Mouse (Mus musculus): ENCODE results near the gene Pln.

Gene Pln

DNA sequence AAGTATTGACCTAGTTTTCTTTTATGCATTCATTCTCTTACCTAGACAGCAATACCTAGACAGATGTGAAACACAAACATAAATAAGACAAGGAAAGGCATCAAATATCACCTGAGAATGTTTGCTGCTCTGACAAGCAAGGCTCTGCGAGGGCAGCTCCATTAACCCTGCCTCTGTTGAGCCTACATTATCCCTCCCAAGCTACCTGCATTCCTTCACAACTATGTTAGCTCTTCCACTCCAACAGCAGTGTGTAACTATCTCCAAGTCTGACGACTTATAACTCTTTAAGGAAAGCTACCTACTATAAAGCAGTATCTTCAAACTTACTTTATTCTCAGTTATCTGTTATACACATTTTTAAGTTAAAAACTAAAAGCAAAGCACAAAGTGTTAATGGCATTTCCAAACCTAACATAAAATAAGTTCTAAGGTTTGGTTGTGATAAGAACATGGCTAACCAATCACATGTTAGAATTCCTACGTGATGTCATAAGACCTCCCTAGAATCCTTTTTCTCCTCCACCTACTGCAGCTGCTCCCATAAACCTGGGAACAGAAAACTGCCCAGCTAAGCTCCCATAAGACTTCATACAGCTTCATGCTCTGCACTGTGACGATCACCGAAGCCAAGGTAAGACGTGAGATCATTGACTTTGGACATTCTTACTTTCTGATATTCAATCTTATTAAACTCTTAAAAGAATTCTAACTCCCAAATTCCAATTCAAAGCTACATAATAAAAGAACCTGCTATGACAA lies at the start of gene Pln:
TSS of gene Pln (plus strand) at position 506 of the 762 bp plus-strand sequence.
- DNase-seq (ENCODE audit: low spot score) = no peak

DNA sequence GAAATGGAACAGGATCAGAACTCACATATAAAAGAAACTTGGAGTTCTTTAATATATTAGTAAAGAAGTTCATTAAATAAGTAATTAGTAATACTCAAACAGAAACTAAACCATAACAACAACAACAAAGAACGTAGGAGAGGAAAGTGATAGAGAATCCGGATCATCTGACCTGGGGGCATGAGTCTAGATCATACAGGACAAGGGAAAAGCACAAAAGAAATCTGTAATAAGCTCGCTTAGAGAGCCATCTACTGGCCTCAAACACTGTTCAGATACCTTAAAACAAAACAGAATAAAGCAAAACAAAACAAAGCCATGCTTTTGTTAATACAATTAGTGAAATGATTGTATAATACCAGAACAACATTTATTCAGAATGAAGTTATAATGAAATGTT lies 31.6 kb upstream of the Pln start:
- DNase-seq (ENCODE audit: low spot score) = no peak

DNA sequence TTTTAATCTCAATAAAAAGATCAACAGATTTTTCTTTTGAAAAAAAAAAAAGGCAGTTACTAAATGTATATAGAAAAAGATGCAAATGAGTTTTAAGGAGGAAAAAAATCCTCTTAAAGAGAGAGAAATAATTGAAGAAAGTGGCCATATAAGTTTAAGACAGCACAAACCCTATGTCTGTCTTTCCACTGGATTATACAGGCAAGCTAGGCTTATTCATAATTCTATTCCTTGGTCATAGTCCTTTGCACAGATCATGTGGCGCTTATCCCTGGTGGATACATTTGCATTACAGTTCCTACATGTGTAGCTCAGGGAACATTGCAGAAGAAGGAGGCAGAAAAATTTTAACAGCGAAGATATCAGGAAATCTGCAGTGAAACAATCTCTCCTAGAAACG lies 30.8 kb upstream of the Pln start:
- DNase-seq (ENCODE audit: low spot score) = no peak

DNA sequence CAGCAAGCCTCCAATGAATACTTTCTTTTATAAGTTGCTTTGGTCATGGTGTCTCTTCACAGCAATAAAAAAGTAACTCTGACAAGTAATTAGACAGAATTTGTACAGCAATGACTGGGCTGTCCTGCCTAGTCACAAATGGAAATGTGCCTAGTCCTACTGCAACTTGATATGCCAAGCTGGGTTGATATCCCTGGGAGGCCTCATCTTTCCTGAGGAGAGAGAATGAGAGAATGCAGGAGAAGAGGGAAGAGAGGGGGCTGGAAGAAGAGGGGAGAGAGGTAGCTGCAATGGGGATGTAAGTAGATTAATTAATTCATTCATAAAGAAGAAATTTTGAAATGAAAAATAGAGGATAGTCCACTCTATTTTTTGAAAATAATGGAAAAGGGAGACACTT lies 14.1 kb upstream of the Pln start:
- DNase-seq (ENCODE audit: low spot score) = no peak

DNA sequence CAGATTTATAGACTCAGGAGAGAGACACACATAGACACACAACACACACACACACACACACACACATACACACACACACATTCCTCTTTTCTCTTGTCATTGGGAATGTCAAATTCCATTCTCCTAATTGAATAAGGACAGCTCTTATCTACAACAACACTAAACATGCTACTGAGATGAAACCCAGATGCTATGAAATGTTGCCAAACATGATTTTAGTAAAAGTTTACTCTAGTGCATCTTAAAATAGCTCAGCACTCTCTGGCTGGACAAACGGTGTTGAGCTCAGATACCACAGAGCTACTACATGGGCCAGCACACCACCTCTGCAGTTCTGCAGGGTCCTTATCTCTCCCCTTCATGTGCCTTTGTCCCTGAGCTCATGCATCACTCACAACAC lies 12.8 kb upstream of the Pln start:
- no peak for DNase-seq (ENCODE audit: low spot score)

DNA sequence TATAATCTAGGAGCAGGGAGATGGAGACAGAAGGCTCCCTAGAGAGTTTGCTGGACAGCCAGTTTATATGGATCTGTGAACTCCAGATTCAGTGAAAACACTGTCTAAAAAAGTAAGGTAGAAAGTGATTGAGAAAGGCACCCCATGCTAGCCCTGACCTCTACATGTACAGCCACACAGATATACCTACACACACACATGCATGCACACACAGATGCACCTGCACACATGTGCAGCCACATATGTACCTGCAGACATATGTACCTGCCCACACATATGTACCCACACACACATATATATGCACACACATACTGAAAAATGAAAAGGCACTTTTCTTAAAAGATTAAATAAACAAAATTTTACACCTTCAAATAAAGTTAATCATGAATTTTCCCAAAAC lies 11.1 kb upstream of the Pln start:
- no peak for DNase-seq (ENCODE audit: low spot score)

DNA sequence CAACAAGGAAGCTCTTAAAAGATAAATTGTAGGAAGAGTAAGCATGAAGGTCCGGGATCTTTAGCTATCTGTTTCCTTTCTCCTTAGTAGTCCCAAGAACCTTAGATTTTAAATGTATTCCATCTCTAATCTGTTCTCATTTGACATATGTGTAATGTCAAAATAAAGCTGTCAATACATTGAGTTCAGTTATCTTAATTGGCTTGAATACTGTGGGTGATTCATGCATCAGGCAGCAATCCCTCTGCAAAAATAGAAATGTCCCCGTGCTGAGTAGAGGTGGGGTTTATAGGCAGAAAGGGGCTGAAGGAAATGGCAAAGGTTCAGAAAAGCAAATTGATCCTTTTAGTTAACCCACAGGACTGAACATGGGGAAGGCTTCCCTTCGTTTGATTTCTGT lies 8.2 kb upstream of the Pln start:
- no peak for DNase-seq (ENCODE audit: low spot score)

DNA sequence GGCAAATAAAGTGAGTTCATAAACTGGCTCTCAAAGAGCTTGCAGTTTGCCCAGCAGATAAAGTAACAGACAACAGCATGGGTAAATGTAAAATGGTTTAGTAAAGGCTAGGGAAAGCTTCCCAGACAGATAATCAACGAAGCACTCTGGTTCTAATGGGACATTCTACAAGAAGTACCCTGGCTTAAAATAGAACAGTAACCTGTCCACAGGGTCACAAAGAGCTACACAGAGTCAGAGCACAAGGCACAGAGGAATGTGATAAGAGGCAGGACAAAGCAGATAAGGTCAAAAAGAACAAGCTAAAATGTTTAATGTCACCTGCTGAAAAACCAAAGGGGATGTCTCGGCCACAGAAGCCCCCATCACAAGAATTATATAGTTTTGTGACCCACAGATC lies 4.7 kb upstream of the Pln start:
- no peak for DNase-seq (ENCODE audit: low spot score)

DNA sequence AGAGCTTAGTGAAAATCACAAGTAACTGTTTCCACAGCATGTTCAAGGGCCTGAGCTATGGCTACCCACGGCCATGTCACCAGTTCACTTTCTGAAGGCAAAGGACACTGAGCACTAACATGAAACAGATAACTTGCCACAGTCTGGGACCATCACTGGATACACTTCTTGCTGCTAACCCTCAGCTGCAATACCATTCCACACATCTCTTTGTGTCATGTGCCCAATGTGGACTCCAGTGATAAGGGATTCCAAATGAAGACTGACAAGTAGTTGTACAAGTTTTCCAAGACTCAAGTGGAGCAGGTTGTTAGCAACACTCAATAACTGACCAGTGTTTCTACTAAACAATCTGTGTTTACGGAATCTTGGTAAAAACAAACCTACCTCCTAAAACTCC lies 2.2 kb upstream of the Pln start:
- peak; percentile 56 for DNase-seq (ENCODE audit: low spot score)

DNA sequence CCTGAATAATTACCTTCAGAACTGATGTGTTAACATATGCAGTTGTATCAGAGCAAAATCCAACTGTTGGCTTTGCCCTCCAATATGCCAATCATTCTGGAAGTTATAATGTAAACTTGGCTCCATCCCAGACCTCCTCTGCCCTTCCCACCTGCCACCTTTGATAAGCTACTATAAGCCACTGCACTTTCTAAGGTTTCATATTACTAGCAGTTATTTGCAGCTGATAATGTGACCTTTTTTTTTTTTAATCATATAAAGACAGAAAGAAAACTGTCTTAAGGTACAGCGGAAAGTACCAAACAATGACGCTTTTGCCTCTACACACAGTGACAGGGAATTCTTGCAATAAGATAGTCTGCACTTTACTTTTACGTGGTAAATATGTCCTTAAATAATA lies 1.5 kb upstream of the Pln start:
- no peak for DNase-seq (ENCODE audit: low spot score)

DNA sequence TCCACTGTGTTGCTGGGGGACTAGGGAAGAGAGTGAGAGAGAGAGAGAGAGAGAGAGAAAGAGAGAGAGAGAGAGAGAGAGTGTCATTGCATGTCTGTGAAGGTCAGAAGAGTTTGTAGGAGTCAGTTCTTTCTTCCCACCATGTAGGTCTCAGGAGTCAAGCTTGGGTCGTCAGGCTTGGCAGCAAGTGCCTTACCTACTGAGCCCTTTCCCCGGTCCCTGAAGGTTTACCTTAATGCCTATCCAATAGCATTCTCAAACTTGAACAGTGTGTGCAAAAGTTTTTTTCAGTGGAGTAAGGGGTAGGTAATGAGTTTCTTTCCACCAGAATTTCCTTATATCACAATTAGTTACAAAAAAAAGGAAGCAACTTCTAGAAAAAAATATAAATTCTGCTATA lies 1.6 kb downstream of the Pln start:
- no peak for DNase-seq (ENCODE audit: low spot score)

DNA sequence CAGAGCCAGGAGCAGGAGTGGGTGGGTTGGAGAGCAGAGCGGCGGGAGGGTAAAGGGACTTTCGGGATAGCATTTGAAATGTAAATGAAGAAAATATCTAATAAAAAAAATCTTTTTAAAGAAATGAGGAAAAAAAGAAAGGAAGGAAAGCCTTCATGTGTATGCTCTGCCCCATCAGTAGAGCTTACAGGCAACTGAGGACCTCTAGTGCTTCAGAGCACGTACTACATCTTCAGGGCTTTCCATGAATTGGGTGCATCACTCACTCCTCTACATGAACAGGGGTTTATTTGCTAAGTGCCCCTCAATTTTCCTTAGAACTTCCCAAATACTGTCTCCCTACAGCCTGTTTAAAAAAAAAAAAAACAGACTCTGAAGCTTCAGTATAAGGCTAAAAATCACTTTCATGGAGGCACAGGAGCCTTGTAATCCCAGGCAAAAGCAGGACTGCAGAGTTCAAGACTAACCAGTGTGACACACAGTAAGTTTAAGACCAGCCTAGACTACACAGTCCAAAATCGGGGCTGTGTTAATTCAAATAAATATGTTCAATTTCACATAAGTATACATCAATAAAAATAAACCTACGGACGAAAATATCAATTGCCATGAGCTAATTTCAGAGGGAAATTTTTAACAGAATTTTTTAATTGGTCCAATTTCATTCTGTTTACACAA lies 4.0 kb downstream of the Pln start:
- no peak for DNase-seq (ENCODE audit: low spot score)

DNA sequence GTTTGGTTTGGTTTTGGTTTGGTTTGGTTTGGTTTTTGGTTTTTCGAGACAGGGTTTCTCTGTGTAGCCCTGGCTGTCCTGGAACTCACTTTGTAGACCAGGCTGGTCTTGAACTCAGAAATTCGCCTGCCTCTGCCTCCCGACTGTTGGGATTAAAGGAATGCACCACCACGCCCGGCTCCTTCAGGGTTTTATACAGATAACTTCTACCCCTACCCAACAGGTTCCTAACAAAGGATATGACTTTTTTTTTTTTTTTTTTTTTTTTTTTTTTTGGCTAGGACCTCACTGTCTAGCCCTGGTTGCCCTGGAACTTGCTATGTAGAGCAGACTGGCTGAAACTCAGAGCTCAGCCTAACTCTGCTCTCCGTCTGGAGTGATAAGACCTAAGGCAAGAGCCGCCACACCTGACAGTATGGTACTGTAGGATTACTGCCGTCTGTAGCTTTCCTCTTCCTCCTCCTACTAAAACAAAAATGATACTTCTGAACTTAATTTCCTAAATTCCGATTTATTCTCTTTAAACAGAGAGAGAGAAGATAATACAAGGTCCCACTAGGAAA lies 4.8 kb downstream of the Pln start:
- DNase-seq (ENCODE audit: low spot score) = no peak

DNA sequence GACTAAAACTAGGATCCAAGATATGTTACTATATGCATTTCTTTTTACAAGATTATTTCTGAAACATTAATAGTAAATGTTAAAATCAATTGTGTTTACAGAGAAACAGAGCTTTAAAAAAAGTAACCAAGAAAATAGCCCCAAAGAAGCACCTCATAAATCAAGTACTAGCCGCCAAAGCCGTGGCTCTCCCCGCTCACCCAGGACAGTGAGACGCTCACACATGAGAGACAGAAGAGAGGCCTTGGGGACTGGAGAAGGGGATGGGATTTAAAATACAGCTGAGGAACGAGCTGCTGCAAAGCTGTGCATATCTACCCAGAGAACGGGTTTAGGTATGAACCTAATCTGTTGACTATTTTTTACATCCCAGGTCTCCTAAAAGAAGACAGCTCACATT lies 5.9 kb downstream of the Pln start:
- no peak for DNase-seq (ENCODE audit: low spot score)

DNA sequence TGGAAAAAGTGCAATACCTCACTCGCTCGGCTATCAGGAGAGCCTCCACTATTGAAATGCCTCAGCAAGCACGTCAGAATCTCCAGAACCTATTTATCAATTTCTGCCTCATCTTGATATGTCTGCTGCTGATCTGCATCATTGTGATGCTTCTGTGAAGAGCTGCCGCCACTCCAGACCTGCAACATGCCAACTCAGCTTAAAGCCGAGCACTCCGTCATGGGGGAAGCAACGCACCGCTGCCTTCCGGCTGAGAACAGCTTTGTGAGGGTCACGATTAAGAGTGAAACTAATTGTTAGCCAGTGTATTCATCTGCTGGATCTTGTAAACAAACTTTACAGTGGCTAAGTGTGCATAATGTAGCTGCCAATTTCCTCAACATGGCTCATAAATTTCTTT lies 6.4 kb downstream of the Pln start:
- no peak for DNase-seq (ENCODE audit: low spot score)

DNA sequence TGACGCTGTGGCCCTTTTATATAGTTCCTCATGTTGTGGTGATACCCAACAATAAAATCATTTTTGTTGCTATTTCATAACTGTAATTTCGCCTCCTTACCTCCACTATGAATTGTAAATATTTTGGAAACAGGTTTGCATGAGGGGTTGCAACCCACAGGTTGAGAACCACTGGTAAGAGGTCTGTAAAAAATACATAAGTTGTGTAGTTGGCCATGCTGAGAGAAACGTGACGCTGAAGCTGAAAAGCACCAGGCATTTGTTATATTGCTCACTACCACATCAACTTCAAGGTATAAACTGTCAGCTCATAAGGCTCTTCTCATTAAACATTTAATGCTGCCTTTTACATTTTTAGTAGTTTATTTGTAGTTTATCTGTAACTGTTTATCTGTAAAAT lies 8.0 kb downstream of the Pln start:
- DNase-seq (ENCODE audit: low spot score) = no peak

DNA sequence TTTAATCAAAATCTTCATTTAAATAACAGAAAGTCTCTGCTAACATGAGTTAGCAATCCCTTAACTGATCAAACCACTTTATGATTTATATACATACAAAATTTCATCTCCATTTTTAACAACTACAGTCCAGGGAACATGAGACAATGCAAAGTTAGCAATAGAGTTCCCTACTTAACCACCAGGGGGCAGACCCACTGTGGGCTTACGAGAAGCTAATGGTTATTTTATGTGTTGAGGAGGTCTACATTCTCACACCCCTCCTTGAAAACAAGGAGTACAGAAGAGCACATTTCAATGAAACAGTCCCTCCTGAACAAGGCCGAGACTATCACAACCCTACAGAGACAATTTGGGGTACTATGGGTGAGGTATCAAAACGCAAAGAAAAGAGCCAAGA lies 9.0 kb downstream of the Pln start:
- no peak for DNase-seq (ENCODE audit: low spot score)

DNA sequence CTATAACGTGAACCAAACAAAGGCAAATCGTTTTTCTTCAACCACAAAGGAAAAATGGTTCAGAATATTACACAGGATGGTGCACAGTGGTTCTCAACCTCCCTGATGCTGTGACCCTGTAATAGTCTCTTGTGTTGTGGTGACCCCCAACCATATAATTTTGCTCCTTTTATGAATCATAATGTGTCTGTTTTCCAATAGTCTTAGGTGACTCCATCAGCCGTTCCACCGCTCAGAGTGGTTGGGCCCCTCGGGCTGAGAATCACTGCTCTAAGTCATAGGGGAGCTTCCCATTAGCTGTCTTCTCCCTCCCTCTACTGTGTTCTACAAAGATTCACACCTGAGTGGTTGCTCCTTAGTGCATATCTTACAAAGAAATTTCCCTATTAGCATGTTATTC lies 9.4 kb downstream of the Pln start:
- DNase-seq (ENCODE audit: low spot score) = no peak

DNA sequence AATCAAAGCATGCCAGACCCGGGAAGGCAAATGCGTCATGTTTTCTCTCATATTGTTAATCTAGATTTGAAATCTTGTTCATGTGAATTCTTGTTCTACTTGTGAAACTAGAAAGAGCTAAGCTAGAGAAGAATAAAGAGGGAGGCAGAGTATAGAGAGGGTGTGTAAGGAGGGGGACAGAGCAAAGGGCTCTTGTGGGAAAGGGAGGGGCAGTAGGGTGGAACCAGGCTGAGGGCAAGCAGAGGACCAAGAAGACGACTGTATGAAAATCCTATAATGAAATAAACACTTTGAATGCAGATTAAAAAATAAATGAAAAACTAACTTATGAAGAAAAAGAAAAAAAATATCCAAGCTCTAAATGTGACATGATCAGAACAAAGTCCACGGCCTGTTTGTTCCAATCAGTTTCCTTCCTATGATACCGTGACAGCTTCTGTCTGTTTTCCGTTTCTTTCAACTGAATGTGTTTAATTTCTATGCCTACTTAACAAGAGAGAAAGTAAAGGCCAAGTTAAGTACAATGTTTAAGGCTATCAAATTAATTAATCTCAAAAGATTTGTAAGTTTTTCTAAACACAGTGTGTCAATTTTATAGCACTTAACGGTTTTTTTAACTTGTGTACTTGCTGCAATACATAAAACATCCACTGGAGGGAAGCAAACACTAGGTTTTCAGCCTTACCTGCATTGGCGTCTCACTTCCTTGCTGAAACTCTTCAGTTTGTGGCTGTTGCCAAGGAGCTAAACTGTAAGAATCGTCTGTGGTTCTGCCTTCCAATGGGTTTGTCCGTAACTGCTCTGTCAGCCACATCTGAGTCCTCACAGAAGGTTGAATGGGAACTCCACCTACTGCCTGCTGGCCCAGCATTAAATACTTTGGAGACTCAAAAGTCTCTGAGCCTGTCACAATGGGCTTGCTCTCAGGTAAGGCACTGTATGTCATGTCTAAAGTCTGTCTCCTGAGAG lies 10.6 kb downstream of the Pln start:
- DNase-seq (ENCODE audit: low spot score) = peak; percentile 77

DNA sequence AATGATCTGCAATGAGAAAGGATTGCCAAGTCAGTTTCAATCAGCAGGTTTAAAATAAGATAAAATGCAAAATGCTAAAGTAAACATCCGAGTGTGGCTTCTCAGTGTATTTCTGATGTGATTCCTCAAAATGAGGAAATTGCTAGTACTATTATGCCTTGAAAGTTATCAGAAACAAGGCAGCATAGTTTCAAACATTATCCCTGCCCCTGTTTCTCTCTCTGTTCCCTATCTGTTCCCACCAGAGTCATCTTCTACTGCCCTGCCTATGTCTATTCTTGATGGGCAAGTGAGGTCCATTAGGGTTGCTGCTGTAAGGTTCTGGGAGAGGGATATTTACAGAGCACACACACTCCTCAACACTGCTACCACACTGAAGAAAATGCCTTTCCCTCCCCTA lies 11.8 kb downstream of the Pln start:
- no peak for DNase-seq (ENCODE audit: low spot score)

DNA sequence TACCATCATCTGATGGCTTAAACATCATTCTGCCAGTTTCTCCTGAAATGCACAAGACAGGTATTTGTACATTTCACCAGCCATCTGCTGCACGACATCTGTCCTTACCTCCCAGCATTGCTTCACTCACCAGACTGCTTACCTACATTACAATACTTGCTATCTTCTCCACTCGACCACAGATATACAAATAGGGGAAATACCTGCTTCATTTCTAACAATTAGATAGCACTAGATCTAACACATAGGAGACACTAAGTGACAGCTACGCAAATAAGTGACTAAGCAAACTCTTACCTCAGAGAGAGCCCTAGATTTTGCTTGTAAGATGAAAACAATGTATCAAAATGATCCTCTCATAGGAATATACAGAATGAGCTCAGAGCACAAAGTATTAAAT lies 16.2 kb downstream of the Pln start:
- no peak for DNase-seq (ENCODE audit: low spot score)

DNA sequence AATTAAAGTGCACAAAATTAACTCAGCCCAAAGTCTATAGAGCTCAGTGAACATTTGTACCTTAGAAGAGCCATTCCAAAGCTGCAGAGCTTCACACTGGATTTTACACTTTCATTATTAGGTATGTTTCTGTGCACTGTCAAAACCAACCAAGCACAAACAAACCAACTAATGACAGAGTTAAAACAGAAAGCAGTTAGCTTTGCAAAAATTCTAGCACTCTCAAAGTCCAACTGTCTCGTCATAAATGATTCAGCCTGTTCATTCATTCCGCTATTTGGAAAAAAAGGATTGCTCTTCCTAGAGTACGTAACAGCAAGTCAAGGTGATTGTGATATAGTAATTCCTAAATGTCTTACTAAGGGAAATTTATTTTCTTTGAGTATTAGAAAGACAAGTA lies 21.5 kb downstream of the Pln start:
- no peak for DNase-seq (ENCODE audit: low spot score)

DNA sequence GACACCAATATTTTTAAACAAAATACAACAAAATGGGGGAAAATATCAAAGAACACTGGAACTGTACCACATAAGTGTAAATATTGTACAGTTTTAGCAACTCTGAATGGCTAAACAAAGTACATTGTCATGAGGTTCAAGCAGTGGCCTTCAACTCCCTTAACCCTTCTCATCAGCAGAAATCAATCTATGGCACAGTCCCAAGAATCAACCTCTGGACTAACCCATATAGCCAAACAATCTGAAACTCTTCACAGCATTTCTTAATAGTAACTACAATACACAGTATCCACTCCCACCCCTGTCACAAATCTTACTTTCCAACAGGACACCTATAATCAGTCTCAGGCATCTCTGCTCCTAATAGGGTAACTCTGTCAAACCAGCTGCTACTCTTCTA lies 26.8 kb downstream of the Pln start:
- DNase-seq (ENCODE audit: low spot score) = no peak

Data from c-Kit-positive CD71-positive TER-119-positive erythroid progenitor cells, embryonic 14.5 days (primary cell).